Mouse (Mus musculus): ENCODE data around the gene Hax1. TPM values are rescaled to one million over a fixed set of nuclear protein-coding genes. Genes with fewer than 3 reads are reported as not detected.

The Hax1 gene
- polyA plus RNA-seq (2012; rRNA removed): 96.1 and 101 TPM in 2 replicates

GRCm38 (mm10) chr3:89998612-89999054 is at the start of gene Hax1:
TSS of gene Hax1 (minus strand) at chr3:89998780.
- peaks cover 3% of the 10 kb centered on the region; the same call in 1 of the 2 replicates for H3K4me1 ChIP-seq (ENCODE audit: control insufficient read depth, insufficient read depth, low read length)
- H3K27ac ChIP-seq (ENCODE audit: insufficient read depth, low read length): peak within 1 kb of the TSS; percentile 30; the same call in 1 of the 2 replicates
- H3K4me3 ChIP-seq (ENCODE audit: insufficient read depth, low read length): peak within 1 kb of the TSS; percentile 58
- TF ChIP-seq CTCF (IDR thresholded peaks at IDR 0.05; ENCODE audit: extremely low read depth, insufficient read depth, low read length) (no peak), POLR2A (IDR thresholded peaks at IDR 0.05; ENCODE audit: extremely low read depth, insufficient read depth, low read length) (peak; percentile 91)

- no peaks in the 10 kb centered on the region for H3K4me1 ChIP-seq (ENCODE audit: control insufficient read depth, insufficient read depth, low read length)
- no peak overlapping the region for H3K4me3 ChIP-seq (ENCODE audit: insufficient read depth, low read length)
- TF ChIP-seq CTCF (IDR thresholded peaks at IDR 0.05; ENCODE audit: extremely low read depth, insufficient read depth, low read length) (no peak), POLR2A (IDR thresholded peaks at IDR 0.05; ENCODE audit: extremely low read depth, insufficient read depth, low read length) (no peak)
- no peak overlapping the region for H3K27ac ChIP-seq (ENCODE audit: insufficient read depth, low read length)
These were observed 37.7 kb upstream of the Hax1 start for GRCm38 (mm10) chr3:90036263-90036662.

- Histone ChIP-seq H3K4me1 (ENCODE audit: control insufficient read depth, insufficient read depth, low read length) (no peaks in the 10 kb centered on the region), H3K4me3 (ENCODE audit: insufficient read depth, low read length) (no peak overlapping the region), H3K27ac (ENCODE audit: insufficient read depth, low read length) (no peak overlapping the region)
- no peak for TF ChIP-seq CTCF (IDR thresholded peaks at IDR 0.05; ENCODE audit: extremely low read depth, insufficient read depth, low read length)
- no peak for TF ChIP-seq POLR2A (IDR thresholded peaks at IDR 0.05; ENCODE audit: extremely low read depth, insufficient read depth, low read length)
These were observed 36.1 kb upstream of the Hax1 start for GRCm38 (mm10) chr3:90034653-90035052.

DNA sequence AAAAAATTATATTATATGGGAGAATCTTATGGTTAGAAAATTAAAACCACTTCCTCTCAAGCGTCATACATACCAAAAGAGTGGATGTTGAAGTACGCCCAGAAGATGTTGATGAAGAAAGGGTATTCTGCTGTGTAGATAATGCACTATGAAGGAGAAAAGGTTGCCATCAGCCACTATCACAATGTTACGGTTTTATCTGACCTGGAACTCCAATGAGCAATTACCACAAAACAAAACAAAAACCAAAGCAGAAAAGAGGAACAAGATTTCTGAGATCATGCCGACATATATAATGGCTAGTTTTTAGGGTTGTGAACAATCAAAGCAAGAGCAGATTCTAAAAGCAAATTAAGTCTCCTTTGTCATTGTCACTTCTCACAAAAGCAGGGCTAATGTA is 18.0 kb upstream of the Hax1 start:
- Histone ChIP-seq H3K4me1 (ENCODE audit: control insufficient read depth, insufficient read depth, low read length) (no peaks in the 10 kb centered on the region), H3K27ac (ENCODE audit: insufficient read depth, low read length) (no peak overlapping the region), H3K4me3 (ENCODE audit: insufficient read depth, low read length) (no peak overlapping the region)
- TF ChIP-seq POLR2A (IDR thresholded peaks at IDR 0.05; ENCODE audit: extremely low read depth, insufficient read depth, low read length): no peak
- no peak for TF ChIP-seq CTCF (IDR thresholded peaks at IDR 0.05; ENCODE audit: extremely low read depth, insufficient read depth, low read length)

DNA sequence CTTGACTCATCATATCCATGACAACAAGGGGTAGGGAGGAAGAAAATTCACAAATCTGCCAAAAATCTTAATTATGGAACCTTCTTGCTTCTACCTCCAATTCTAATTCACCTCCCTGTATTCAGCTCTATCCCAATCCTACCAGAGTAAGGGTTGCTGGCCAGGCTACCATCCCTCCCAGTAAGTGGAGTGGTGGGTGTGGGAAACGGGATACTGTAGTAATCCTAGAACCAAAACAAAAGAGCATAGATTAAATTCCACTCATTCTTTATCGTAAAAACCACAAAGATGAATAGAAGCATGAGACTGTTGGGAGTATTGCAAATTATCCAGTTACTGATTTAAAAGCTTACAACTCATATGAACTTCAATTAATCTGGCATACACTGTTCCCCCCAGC is 11.7 kb upstream of the Hax1 start:
- no peak for TF ChIP-seq POLR2A (IDR thresholded peaks at IDR 0.05; ENCODE audit: extremely low read depth, insufficient read depth, low read length)
- TF ChIP-seq CTCF (IDR thresholded peaks at IDR 0.05; ENCODE audit: extremely low read depth, insufficient read depth, low read length): no peak
- H3K27ac ChIP-seq (ENCODE audit: insufficient read depth, low read length): no peak overlapping the region
- no peaks in the 10 kb centered on the region; the same call in 1 of the 2 replicates for H3K4me1 ChIP-seq (ENCODE audit: control insufficient read depth, insufficient read depth, low read length)
- no peak overlapping the region for H3K4me3 ChIP-seq (ENCODE audit: insufficient read depth, low read length)

- TF ChIP-seq POLR2A (IDR thresholded peaks at IDR 0.05; ENCODE audit: extremely low read depth, insufficient read depth, low read length) (no peak), CTCF (IDR thresholded peaks at IDR 0.05; ENCODE audit: extremely low read depth, insufficient read depth, low read length) (no peak)
- peaks cover 2% of the 10 kb centered on the region; the same call in 1 of the 2 replicates for H3K4me1 ChIP-seq (ENCODE audit: control insufficient read depth, insufficient read depth, low read length)
- H3K4me3 ChIP-seq (ENCODE audit: insufficient read depth, low read length): no peak overlapping the region
- H3K27ac ChIP-seq (ENCODE audit: insufficient read depth, low read length): no peak overlapping the region
These were observed 5.7 kb upstream of the Hax1 start for GRCm38 (mm10) chr3:90004091-90004796.

GRCm38 (mm10) chr3:89999830-90000229 is 1.2 kb upstream of the Hax1 start:
- no peak overlapping the region for H3K27ac ChIP-seq (ENCODE audit: insufficient read depth, low read length)
- TF ChIP-seq CTCF (IDR thresholded peaks at IDR 0.05; ENCODE audit: extremely low read depth, insufficient read depth, low read length) (no peak), POLR2A (IDR thresholded peaks at IDR 0.05; ENCODE audit: extremely low read depth, insufficient read depth, low read length) (no peak)
- peaks cover 3% of the 10 kb centered on the region; the same call in 1 of the 2 replicates for H3K4me1 ChIP-seq (ENCODE audit: control insufficient read depth, insufficient read depth, low read length)
- no peak overlapping the region for H3K4me3 ChIP-seq (ENCODE audit: insufficient read depth, low read length)

- Histone ChIP-seq H3K4me3 (ENCODE audit: insufficient read depth, low read length) (peak overlapping the region; percentile 58; the same call in 1 of the 2 replicates), H3K27ac (ENCODE audit: insufficient read depth, low read length) (peak overlapping the region; percentile 30; the same call in 1 of the 2 replicates), H3K4me1 (ENCODE audit: control insufficient read depth, insufficient read depth, low read length) (peaks cover 3% of the 10 kb centered on the region; the same call in 1 of the 2 replicates)
- TF ChIP-seq POLR2A (IDR thresholded peaks at IDR 0.05; ENCODE audit: extremely low read depth, insufficient read depth, low read length) (no peak), CTCF (IDR thresholded peaks at IDR 0.05; ENCODE audit: extremely low read depth, insufficient read depth, low read length) (no peak)
These were observed 510 bp upstream of the Hax1 start for GRCm38 (mm10) chr3:89999090-89999489.

GRCm38 (mm10) chr3:89997791-89998495 is 637 bp downstream of the Hax1 start:
- Histone ChIP-seq H3K27ac (ENCODE audit: insufficient read depth, low read length) (no peak overlapping the region), H3K4me3 (ENCODE audit: insufficient read depth, low read length) (peak overlapping the region; percentile 58), H3K4me1 (ENCODE audit: control insufficient read depth, insufficient read depth, low read length) (peaks cover 3% of the 10 kb centered on the region; the same call in 1 of the 2 replicates)
- TF ChIP-seq POLR2A (IDR thresholded peaks at IDR 0.05; ENCODE audit: extremely low read depth, insufficient read depth, low read length): no peak
- TF ChIP-seq CTCF (IDR thresholded peaks at IDR 0.05; ENCODE audit: extremely low read depth, insufficient read depth, low read length): no peak
